Mouse (Mus musculus) neural tube, embryonic 12.5 days (tissue): Measurements from ENCODE around the gene Trabd2b. TPM values are rescaled to one million over a fixed set of nuclear protein-coding genes. Genes with fewer than 3 reads are reported as not detected.

ENCODE experiments used
- ATAC-seq: fragments of 200-750 bp; cut with Nextera tagmentation; 2 replicates; pipeline ENCODE4 v1.8.0; 2017; ENCODE audit warnings: low read depth, mild to moderate bottlenecking, moderate TSS enrichment, moderate library complexity; ENCODE audit not compliant: low FRiP score
- H3K27ac ChIP-seq: fragments of 300-500 bp; sonication (generic); 2 replicates; pipeline ENCODE4 v1.5.1; 2016
- H3K27me3 ChIP-seq: fragments of 300-500 bp; sonication (generic); replicated peaks from 2 replicates; pipeline ENCODE4 v1.6.1; 2016; ENCODE audit warnings: mild to moderate bottlenecking
- H3K36me3 ChIP-seq: fragments of 300-500 bp; sonication (generic); 2 replicates; pipeline ENCODE4 v1.6.1; 2016; ENCODE audit warnings: mild to moderate bottlenecking
- H3K4me1 ChIP-seq: fragments of 300-500 bp; sonication (generic); 2 replicates; pipeline ENCODE4 v1.6.1; 2016
- H3K4me2 ChIP-seq: fragments of 300-500 bp; sonication (generic); replicated peaks from 2 replicates; pipeline ENCODE4 v1.6.1; 2016; ENCODE audit warnings: mild to moderate bottlenecking
- H3K4me3 ChIP-seq: fragments of 300-500 bp; sonication (generic); 2 replicates; pipeline ENCODE4 v1.5.1; 2016
- H3K9ac ChIP-seq: fragments of 300-500 bp; sonication (generic); 2 replicates; pipeline ENCODE4 v1.6.1; 2016; ENCODE audit warnings: mild to moderate bottlenecking
- H3K9me3 ChIP-seq: fragments of 300-500 bp; sonication (generic); 2 replicates; pipeline ENCODE4 v1.6.1; 2016; ENCODE audit warnings: mild to moderate bottlenecking
- WGBS: fragments of 180-500 bp; shearing (Covaris S2); methylation state at CpG from one replicate; pipeline ENCODE4 v1.1.7; 2016; 5-methylcytosine and 5-hydroxymethylcytosine counted together
- polyA plus RNA-seq: library from polyadenylated mRNA; unstranded; fragments of >200 nt; fragmentation: Nextera tagmentation; extraction: Ambion mirVana; gene quantifications from 2 replicates; pipeline ENCODE4 v1.2.1, GENCODE M21; 2016

The Trabd2b gene
- polyA plus RNA-seq, 1 experiment from 2014 or later = 1.6 TPM

- peak; percentile 78 for ATAC-seq
Measured at GRCm38 (mm10) chr4:114405682-114406354, 706 bp upstream of the Trabd2b start.

GRCm38 (mm10) chr4:114407516-114407915 lies 992 bp downstream of the Trabd2b start:
- peaks cover 34% of the 10 kb centered on the region for H3K4me1 ChIP-seq
- H3K4me3 ChIP-seq = no peak overlapping the region
- ATAC-seq = no peak
- H3K27me3 ChIP-seq = peaks cover 26% of the 10 kb centered on the region
- WGBS = 77% methylated on average over 3 of the region's 3 CpGs
- H3K9ac ChIP-seq = no peak overlapping the region
- H3K9me3 ChIP-seq = no peaks in the 10 kb centered on the region
- peak overlapping the region; percentile 97 for H3K4me2 ChIP-seq
- H3K27ac ChIP-seq = no peak overlapping the region
- no peaks in the 10 kb centered on the region for H3K36me3 ChIP-seq

More at GRCm38 (mm10) chr4:114405682-114406354, 706 bp upstream of the Trabd2b start:
- Histone ChIP-seq H3K27me3 (peaks cover 26% of the 10 kb centered on the region), H3K27ac (no peak overlapping the region), H3K4me1 (peaks cover 28% of the 10 kb centered on the region), H3K9me3 (no peaks in the 10 kb centered on the region), H3K4me3 (peak overlapping the region; percentile 69), H3K4me2 (peak overlapping the region; percentile 97), H3K9ac (peak overlapping the region; percentile 75), H3K36me3 (no peaks in the 10 kb centered on the region)
- WGBS = under 1% methylated on average over 42 of the region's 74 CpGs

- 87% methylated on average over 2 of the region's 2 CpGs for WGBS
- ATAC-seq = no peak
- H3K9me3 ChIP-seq = no peaks in the 10 kb centered on the region
- peaks cover 34% of the 10 kb centered on the region for H3K4me1 ChIP-seq
- peaks cover 26% of the 10 kb centered on the region for H3K27me3 ChIP-seq
- no peaks in the 10 kb centered on the region for H3K36me3 ChIP-seq
- H3K27ac ChIP-seq = no peak overlapping the region
- H3K9ac ChIP-seq = no peak overlapping the region
- H3K4me3 ChIP-seq = no peak overlapping the region
- no peak overlapping the region for H3K4me2 ChIP-seq
Measured at GRCm38 (mm10) chr4:114408298-114408697, 1.8 kb downstream of the Trabd2b start.

- H3K9me3 ChIP-seq = no peaks in the 10 kb centered on the region
- H3K9ac ChIP-seq = no peak overlapping the region
- H3K36me3 ChIP-seq = no peaks in the 10 kb centered on the region
- peaks cover 26% of the 10 kb centered on the region for H3K27me3 ChIP-seq
- no peak overlapping the region for H3K27ac ChIP-seq
- H3K4me2 ChIP-seq = peak overlapping the region; percentile 45; the same call in 1 of the 2 replicates
- H3K4me3 ChIP-seq = no peak overlapping the region
- H3K4me1 ChIP-seq = peaks cover 34% of the 10 kb centered on the region
- no peak for ATAC-seq
- 77% methylated on average over 18 of the region's 18 CpGs for WGBS
Measured at GRCm38 (mm10) chr4:114408890-114409480, 2.5 kb downstream of the Trabd2b start.

GRCm38 (mm10) chr4:114409511-114409910 lies 3.0 kb downstream of the Trabd2b start:
- H3K4me1 ChIP-seq = peaks cover 34% of the 10 kb centered on the region
- no peak overlapping the region for H3K27ac ChIP-seq
- H3K36me3 ChIP-seq = no peaks in the 10 kb centered on the region
- no peak overlapping the region for H3K4me3 ChIP-seq
- no peak overlapping the region for H3K9ac ChIP-seq
- peak overlapping the region; percentile 45; the same call in 1 of the 2 replicates for H3K4me2 ChIP-seq
- no peak for ATAC-seq
- peaks cover 26% of the 10 kb centered on the region for H3K27me3 ChIP-seq
- no peaks in the 10 kb centered on the region for H3K9me3 ChIP-seq

- Histone ChIP-seq H3K27me3 (peaks cover 26% of the 10 kb centered on the region), H3K4me2 (peak overlapping the region; percentile 45), H3K27ac (no peak overlapping the region), H3K9me3 (no peaks in the 10 kb centered on the region), H3K4me1 (peaks cover 34% of the 10 kb centered on the region), H3K36me3 (no peaks in the 10 kb centered on the region), H3K9ac (no peak overlapping the region), H3K4me3 (no peak overlapping the region)
- 16% methylated on average over 3 of the region's 3 CpGs for WGBS
- ATAC-seq = no peak
Measured at GRCm38 (mm10) chr4:114410026-114410425, 3.5 kb downstream of the Trabd2b start.

- 0 out of 2 replicates have a peak, but pooled peaks have one; percentile 7 for ATAC-seq
- H3K27me3 ChIP-seq = peaks cover 26% of the 10 kb centered on the region
- no peaks in the 10 kb centered on the region for H3K9me3 ChIP-seq
- no peak overlapping the region for H3K4me3 ChIP-seq
- 6% methylated on average over 11 of the region's 11 CpGs for WGBS
- H3K36me3 ChIP-seq = no peaks in the 10 kb centered on the region
- peak overlapping the region; percentile 45 for H3K4me2 ChIP-seq
- peak overlapping the region; percentile 33; the same call in 1 of the 2 replicates for H3K9ac ChIP-seq
- no peak overlapping the region for H3K27ac ChIP-seq
- H3K4me1 ChIP-seq = peaks cover 34% of the 10 kb centered on the region
Measured at GRCm38 (mm10) chr4:114410443-114410842, 3.9 kb downstream of the Trabd2b start.

- H3K4me2 ChIP-seq = peak overlapping the region; percentile 45
- no peak for ATAC-seq
- H3K27me3 ChIP-seq = peaks cover 26% of the 10 kb centered on the region
- H3K4me1 ChIP-seq = peaks cover 34% of the 10 kb centered on the region
- no peak overlapping the region for H3K9ac ChIP-seq
- no peaks in the 10 kb centered on the region for H3K9me3 ChIP-seq
- no peaks in the 10 kb centered on the region for H3K36me3 ChIP-seq
- WGBS = 42% methylated on average over 9 of the region's 9 CpGs
- H3K27ac ChIP-seq = no peak overlapping the region
- no peak overlapping the region for H3K4me3 ChIP-seq
Measured at GRCm38 (mm10) chr4:114410958-114411661, 4.6 kb downstream of the Trabd2b start.

- Histone ChIP-seq H3K4me2 (no peak overlapping the region), H3K4me1 (peaks cover 26% of the 10 kb centered on the region), H3K9ac (no peak overlapping the region), H3K27ac (no peak overlapping the region), H3K4me3 (no peak overlapping the region), H3K27me3 (peaks cover 20% of the 10 kb centered on the region), H3K9me3 (no peaks in the 10 kb centered on the region), H3K36me3 (no peaks in the 10 kb centered on the region)
- no peak for ATAC-seq
- WGBS = 50% methylated on average over 6 of the region's 6 CpGs
Measured at GRCm38 (mm10) chr4:114411846-114412390, 5.4 kb downstream of the Trabd2b start.

- Histone ChIP-seq H3K27me3 (no peaks in the 10 kb centered on the region), H3K4me2 (no peak overlapping the region), H3K27ac (no peak overlapping the region), H3K4me1 (peaks cover 4% of the 10 kb centered on the region), H3K9ac (no peak overlapping the region), H3K9me3 (no peaks in the 10 kb centered on the region), H3K36me3 (no peaks in the 10 kb centered on the region), H3K4me3 (no peak overlapping the region)
- ATAC-seq = no peak
- 49% methylated on average over 16 of the region's 16 CpGs for WGBS
Measured at GRCm38 (mm10) chr4:114415925-114416645, 9.6 kb downstream of the Trabd2b start.

- no peak for ATAC-seq
- WGBS = 85% methylated on average over 2 of the region's 2 CpGs
- Histone ChIP-seq H3K4me2 (no peak overlapping the region), H3K4me1 (no peaks in the 10 kb centered on the region; the same call in 1 of the 2 replicates), H3K27ac (no peak overlapping the region), H3K36me3 (no peaks in the 10 kb centered on the region), H3K27me3 (no peaks in the 10 kb centered on the region), H3K4me3 (no peak overlapping the region), H3K9me3 (no peaks in the 10 kb centered on the region), H3K9ac (no peak overlapping the region)
Measured at GRCm38 (mm10) chr4:114420154-114420553, 13.6 kb downstream of the Trabd2b start.
